Mouse (Mus musculus): ENCODE results near the gene Fbxo11. TPM values are rescaled to one million over a fixed set of nuclear protein-coding genes. Genes with fewer than 3 reads are reported as not detected.

Fbxo11 gene
- total and polyA plus RNA-seq, 3 experiments: 9.4 to 91.4 (median 17.5) TPM

GRCm38 (mm10) chr17:88063980-88064346 lies 1.1 kb downstream of the Fbxo11 start (continued):
- no peak for TF ChIP-seq GABPA (IDR thresholded peaks at IDR 0.05; ENCODE audit: low read depth, low read length)

GRCm38 (mm10) chr17:88062860-88063580 lies 2.1 kb downstream of the Fbxo11 start:
- H3K36me3 ChIP-seq (ENCODE audit: control insufficient read depth in 1 of 2, insufficient read depth in 2 of 2, low read length in 2 of 2): peaks cover 0 to 35% of the 10 kb centered on the region in 2 experiments; a peak in 2 of 4 replicates
- H3K79me2 ChIP-seq (ENCODE audit: control insufficient read depth, insufficient read depth, low read length, poor library complexity): peaks cover 64% of the 10 kb centered on the region
- H3K27ac ChIP-seq (ENCODE audit: control insufficient read depth, low read depth, low read length): peak overlapping the region; percentile 16; the same call in 1 of the 2 replicates
- no peaks in the 10 kb centered on the region for H3K9me3 ChIP-seq (replicated peaks; ENCODE audit: insufficient read depth, low read length)
- DNase-seq (ENCODE audit: low read depth, low spot score): peak; percentile 58
- H3K9ac ChIP-seq (ENCODE audit: control insufficient read depth, low read depth, low read length, poor library complexity, severe bottlenecking): peak overlapping the region; percentile 82
- H3K27me3 ChIP-seq (ENCODE audit: control insufficient read depth in 1 of 2, insufficient read depth in 2 of 2, low read length in 2 of 2): no peaks in the 10 kb centered on the region
- H3K4me3 ChIP-seq (ENCODE audit: control insufficient read depth in 1 of 2, insufficient read depth in 1 of 2, low read depth in 2 of 2, low read length in 2 of 2): peak overlapping the region; percentile 67 to 80
- peaks cover 14 to 15% of the 10 kb centered on the region in 2 experiments for H3K4me1 ChIP-seq (ENCODE audit: control insufficient read depth in 1 of 2, insufficient read depth in 2 of 2, low read length in 2 of 2)
- no peak for TF ChIP-seq E2F4 (IDR thresholded peaks at IDR 0.05; ENCODE audit: borderline replicate concordance, low read depth, low read length)
- TF ChIP-seq TBP (IDR thresholded peaks at IDR 0.05; ENCODE audit: low read depth, low read length): 0 out of 2 replicates have a peak, but pooled peaks have one; percentile 30
- TF ChIP-seq CHD2 (IDR thresholded peaks at IDR 0.05; ENCODE audit: low read length): no peak
- TF ChIP-seq SIN3A (IDR thresholded peaks at IDR 0.05; ENCODE audit: low read length): peak; percentile 42
- no peak for TF ChIP-seq NRF1 (IDR thresholded peaks at IDR 0.05; ENCODE audit: insufficient read depth, low read depth, low read length, poor library complexity, severe bottlenecking)
- TF ChIP-seq JUND (IDR thresholded peaks at IDR 0.05; ENCODE audit: low read depth, low read length): no peak
- TF ChIP-seq UBTF (IDR thresholded peaks at IDR 0.05; ENCODE audit: borderline replicate concordance, insufficient read depth, low read depth, low read length): no peak

- peak; percentile 38 for DNase-seq (ENCODE audit: low read depth, low spot score)
Measured at GRCm38 (mm10) chr17:88061942-88062341, 3.1 kb downstream of the Fbxo11 start.

GRCm38 (mm10) chr17:88058280-88058679 lies 6.8 kb downstream of the Fbxo11 start:
- H3K9me3 ChIP-seq (replicated peaks; ENCODE audit: insufficient read depth, low read length): no peaks in the 10 kb centered on the region
- H3K27me3 ChIP-seq (ENCODE audit: control insufficient read depth in 1 of 2, insufficient read depth in 2 of 2, low read length in 2 of 2): no peaks in the 10 kb centered on the region
- H3K9ac ChIP-seq (ENCODE audit: control insufficient read depth, low read depth, low read length, poor library complexity, severe bottlenecking): 0 out of 2 replicates have a peak overlapping the region, but pooled peaks have one; percentile 17
- 0 out of 2 replicates have a peak overlapping the region, but pooled peaks have one; percentile 5 for H3K27ac ChIP-seq (ENCODE audit: control insufficient read depth, low read depth, low read length)
- peaks cover 14 to 15% of the 10 kb centered on the region in 2 experiments for H3K4me1 ChIP-seq (ENCODE audit: control insufficient read depth in 1 of 2, insufficient read depth in 2 of 2, low read length in 2 of 2)
- H3K36me3 ChIP-seq (ENCODE audit: control insufficient read depth in 1 of 2, insufficient read depth in 2 of 2, low read length in 2 of 2): peaks cover 0 to 41% of the 10 kb centered on the region in 2 experiments; a peak in 2 of 4 replicates
- peak overlapping the region in 1 of 2 experiments; percentile 3; a peak in 1 of 4 replicates for H3K4me3 ChIP-seq (ENCODE audit: control insufficient read depth in 1 of 2, insufficient read depth in 1 of 2, low read depth in 2 of 2, low read length in 2 of 2)
- DNase-seq (ENCODE audit: low read depth, low spot score): no peak
- H3K79me2 ChIP-seq (ENCODE audit: control insufficient read depth, insufficient read depth, low read length, poor library complexity): peaks cover 75% of the 10 kb centered on the region
- TF ChIP-seq SMC3 (IDR thresholded peaks at IDR 0.05; ENCODE audit: low read depth, low read length) (no peak), CHD1 (IDR thresholded peaks at IDR 0.05; ENCODE audit: low read depth, low read length) (no peak), NRF1 (IDR thresholded peaks at IDR 0.05; ENCODE audit: insufficient read depth, low read depth, low read length, poor library complexity, severe bottlenecking) (no peak), BHLHE40 (IDR thresholded peaks at IDR 0.05; ENCODE audit: borderline replicate concordance, low read depth, low read length) (no peak), USF1 (IDR thresholded peaks at IDR 0.05; ENCODE audit: low read depth, low read length) (no peak), EP300 (IDR thresholded peaks at IDR 0.05; ENCODE audit: low read depth in 1 of 2, low read length in 2 of 2) (no peak), RAD21 (IDR thresholded peaks at IDR 0.05; ENCODE audit: low read depth, low read length) (no peak), POLR2A (IDR thresholded peaks at IDR 0.05; ENCODE audit: control insufficient read depth in 1 of 2, insufficient read depth in 1 of 2, low read depth in 1 of 2, low read length in 2 of 2, poor library complexity in 1 of 2) (no peak), GATA1 (IDR thresholded peaks at IDR 0.05; ENCODE audit: low read depth, low read length) (no peak), ETS1 (IDR thresholded peaks at IDR 0.05; ENCODE audit: low read depth, low read length) (no peak), MAZ (IDR thresholded peaks at IDR 0.05; ENCODE audit: low read depth, low read length) (no peak), CHD2 (IDR thresholded peaks at IDR 0.05; ENCODE audit: low read length) (no peak), RCOR1 (IDR thresholded peaks at IDR 0.05; ENCODE audit: low read depth, low read length) (no peak), KAT2A (conservative IDR thresholded peaks at IDR 0.05; ENCODE audit: low read depth, low read length) (no peak)

More at GRCm38 (mm10) chr17:88061942-88062341, 3.1 kb downstream of the Fbxo11 start:
- H3K27me3 ChIP-seq (ENCODE audit: control insufficient read depth in 1 of 2, insufficient read depth in 2 of 2, low read length in 2 of 2): no peaks in the 10 kb centered on the region
- H3K4me3 ChIP-seq (ENCODE audit: control insufficient read depth in 1 of 2, insufficient read depth in 1 of 2, low read depth in 2 of 2, low read length in 2 of 2): no peak overlapping the region
- H3K9ac ChIP-seq (ENCODE audit: control insufficient read depth, low read depth, low read length, poor library complexity, severe bottlenecking): no peak overlapping the region
- H3K27ac ChIP-seq (ENCODE audit: control insufficient read depth, low read depth, low read length): no peak overlapping the region
- no peak for TF ChIP-seq CHD1 (IDR thresholded peaks at IDR 0.05; ENCODE audit: low read depth, low read length)
- TF ChIP-seq MAX (IDR thresholded peaks at IDR 0.05; ENCODE audit: low read length): no peak
- no peak for TF ChIP-seq SMC3 (IDR thresholded peaks at IDR 0.05; ENCODE audit: low read depth, low read length)
- no peak for TF ChIP-seq POLR2A (IDR thresholded peaks at IDR 0.05; ENCODE audit: control insufficient read depth in 1 of 2, insufficient read depth in 1 of 2, low read depth in 1 of 2, low read length in 2 of 2, poor library complexity in 1 of 2)
- TF ChIP-seq BHLHE40 (IDR thresholded peaks at IDR 0.05; ENCODE audit: borderline replicate concordance, low read depth, low read length): no peak
- H3K9me3 ChIP-seq (replicated peaks; ENCODE audit: insufficient read depth, low read length): no peaks in the 10 kb centered on the region
- peaks cover 71% of the 10 kb centered on the region for H3K79me2 ChIP-seq (ENCODE audit: control insufficient read depth, insufficient read depth, low read length, poor library complexity)
- peaks cover 0 to 39% of the 10 kb centered on the region in 2 experiments; a peak in 2 of 4 replicates for H3K36me3 ChIP-seq (ENCODE audit: control insufficient read depth in 1 of 2, insufficient read depth in 2 of 2, low read length in 2 of 2)
- H3K4me1 ChIP-seq (ENCODE audit: control insufficient read depth in 1 of 2, insufficient read depth in 2 of 2, low read length in 2 of 2): peaks cover 14 to 15% of the 10 kb centered on the region in 2 experiments

Measured in MEL (cell line).